In the genomic region with DNA sequence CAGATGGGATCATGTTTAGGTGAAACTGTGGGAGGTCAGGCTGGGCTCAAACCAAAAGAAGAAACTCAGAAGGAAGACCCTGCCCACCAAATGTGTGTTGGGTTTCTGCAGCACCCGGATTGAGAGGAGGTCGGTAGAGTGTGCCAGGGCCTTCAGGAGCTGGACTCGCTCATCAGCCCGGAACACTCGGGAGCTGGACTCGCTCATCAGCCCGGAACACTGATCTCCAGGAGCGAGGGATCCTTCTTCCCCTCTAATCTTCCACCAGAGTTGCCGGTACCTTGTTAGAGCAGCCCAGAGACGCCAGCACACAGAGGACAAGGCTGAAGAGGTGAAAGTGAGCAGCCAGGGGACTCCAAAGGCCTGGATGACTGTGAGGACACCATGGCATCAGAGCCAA, we compare ENCODE assay signal across 25 mouse cellular contexts. TPM values are rescaled to one million over a fixed set of nuclear protein-coding genes. Genes with fewer than 3 reads are reported as not detected.
DNase-seq lines count a peak whose midpoint lies in the region; ATAC-seq lines count a peak whose summit lies in the region.
"Had no signal": no experiment of that assay in that cellular context is flagged by ENCODE, and none has a peak within 500 bp of the region (broad histone marks: within the 10 kb centered on the region; RNA-seq: fewer than 3 reads in every experiment).

No protein-coding gene starts in this region.

- H3K27ac ChIP-seq in kidney, embryonic 15.5 days = no peak overlapping the region
- no peak overlapping the region for H3K27ac ChIP-seq in limb, embryonic 13.5 days
- H3K27ac ChIP-seq in limb, embryonic 10.5 days = no peak overlapping the region
- H3K27ac ChIP-seq: embryonic facial prominence, embryonic 12.5 days; embryonic facial prominence, embryonic 15.5 days; gastrocnemius, adult 2 months; heart, adult 2 months; heart, embryonic 10.5 days; heart, embryonic 13.5 days; hindbrain, embryonic 14.5 days had no signal

- H3K9ac ChIP-seq in kidney, embryonic 15.5 days = no peak overlapping the region
- H3K9ac ChIP-seq in limb, embryonic 13.5 days = 0 out of 2 replicates have a peak overlapping the region, but pooled peaks have one; percentile 31
- H3K9ac ChIP-seq: embryonic facial prominence, embryonic 12.5 days; embryonic facial prominence, embryonic 15.5 days; forebrain, postnatal 0 days; heart, embryonic 13.5 days; hindbrain, embryonic 14.5 days had no signal

- no peak overlapping the region for H3K4me3 ChIP-seq in kidney, embryonic 15.5 days (replicated peaks)
- no peak overlapping the region for H3K4me3 ChIP-seq in limb, embryonic 13.5 days
- no peak overlapping the region for H3K4me3 ChIP-seq in limb, embryonic 10.5 days
- H3K4me3 ChIP-seq: embryonic facial prominence, embryonic 12.5 days; embryonic facial prominence, embryonic 15.5 days; gastrocnemius, adult 2 months; heart, adult 2 months; heart, embryonic 10.5 days; heart, embryonic 13.5 days had no signal

- H3K36me3 ChIP-seq in kidney, embryonic 15.5 days = no peaks in the 10 kb centered on the region
- no peaks in the 10 kb centered on the region for H3K36me3 ChIP-seq in limb, embryonic 13.5 days
- no peaks in the 10 kb centered on the region for H3K36me3 ChIP-seq in limb, embryonic 10.5 days
- H3K36me3 ChIP-seq: embryonic facial prominence, embryonic 12.5 days; embryonic facial prominence, embryonic 15.5 days; heart, embryonic 10.5 days; heart, embryonic 13.5 days had no signal

- peaks cover 13% of the 10 kb centered on the region for H3K4me1 ChIP-seq in kidney, embryonic 15.5 days
- peaks cover 11% of the 10 kb centered on the region for H3K4me1 ChIP-seq in limb, embryonic 13.5 days
- H3K4me1 ChIP-seq in limb, embryonic 10.5 days = peaks cover 12% of the 10 kb centered on the region

- ATAC-seq in kidney, embryonic 15.5 days (replicated peaks; ENCODE audit: low FRiP score) = no peak
- no peak for ATAC-seq in limb, embryonic 13.5 days (ENCODE audit: low FRiP score, low read depth)
- no peak for ATAC-seq in megakaryocyte progenitor cell, adult 5-6 weeks (replicated peaks; ENCODE audit: poor library complexity)
- ATAC-seq: CD4-positive, CD25-positive, alpha-beta regulatory T cell, adult 4 months; forebrain, embryonic 14.5 days; forebrain, postnatal 0 days had no signal

- peak; percentile 43 for DNase-seq in kidney, adult 18-20 months
- no peak for DNase-seq in limb, embryonic 10.5 days (ENCODE audit: low spot score)
- peak; percentile 40 to 57 for DNase-seq in kidney, postnatal 25 days
- DNase-seq: adrenal gland, adult 2 months; adrenal gland, postnatal 14 days; cerebellum, adult 11 months; cerebellum, adult 2 months; cerebellum, adult 9-11 months; cerebellum, postnatal 25 days; forebrain, postnatal 0 days; gastrocnemius, adult 2 months; gastrocnemius, postnatal 14 days; heart, adult 2 months; heart, postnatal 14 days; heart, postnatal 4 days had no signal

- no peaks in the 10 kb centered on the region for H3K9me3 ChIP-seq in kidney, embryonic 15.5 days (replicated peaks)
- no peaks in the 10 kb centered on the region for H3K9me3 ChIP-seq in limb, embryonic 13.5 days
- H3K9me3 ChIP-seq in limb, embryonic 10.5 days (replicated peaks) = no peaks in the 10 kb centered on the region
- H3K9me3 ChIP-seq: embryonic facial prominence, embryonic 12.5 days; embryonic facial prominence, embryonic 15.5 days; heart, embryonic 10.5 days; heart, embryonic 13.5 days had no signal

- no peaks in the 10 kb centered on the region for H3K27me3 ChIP-seq in kidney, embryonic 15.5 days
- no peaks in the 10 kb centered on the region for H3K27me3 ChIP-seq in limb, embryonic 13.5 days
- H3K27me3 ChIP-seq in limb, embryonic 10.5 days (ENCODE audit: low read depth, poor library complexity, severe bottlenecking) = peaks cover 17% of the 10 kb centered on the region; the same call in 1 of the 2 replicates
- H3K27me3 ChIP-seq: embryonic facial prominence, embryonic 12.5 days; embryonic facial prominence, embryonic 15.5 days; heart, embryonic 13.5 days had no signal

- 71% methylated on average over 10 of the region's 10 CpGs for WGBS in kidney, embryonic 15.5 days
- 92% methylated on average over 10 of the region's 10 CpGs for WGBS in limb, embryonic 13.5 days
- WGBS in limb, embryonic 10.5 days = 91% methylated on average over 10 of the region's 10 CpGs

- no peak overlapping the region for H3K4me2 ChIP-seq in kidney, embryonic 15.5 days
- H3K4me2 ChIP-seq in limb, embryonic 13.5 days (replicated peaks) = no peak overlapping the region
- H3K4me2 ChIP-seq: embryonic facial prominence, embryonic 12.5 days; embryonic facial prominence, embryonic 15.5 days; heart, embryonic 13.5 days; hindbrain, embryonic 14.5 days had no signal

RNA-seq across cellular contexts. Expression of gene Tmem18, which starts 2.9 kb away (rescaled TPM):
- polyA plus RNA-seq in kidney, embryonic 15.5 days (2015; fragmentation: Nextera tagmentation; extraction: Ambion mirVana) = 27.3 and 29.6 TPM in 2 replicates
- 29.4 and 30.1 TPM in 2 replicates for polyA plus RNA-seq in limb, embryonic 13.5 days (2015; fragmentation: Nextera tagmentation; extraction: Ambion mirVana)
- 18.5 and 25.0 TPM in 2 replicates for polyA plus RNA-seq in limb, embryonic 10.5 days (2016; fragmentation: Nextera tagmentation; extraction: Ambion mirVana)
- total RNA-seq in megakaryocyte progenitor cell, adult 5-6 weeks (2015) = 12.5 and 16.3 TPM in 2 replicates
- 13.2 and 15.0 TPM in 2 replicates for total RNA-seq in megakaryocyte progenitor cell, adult 5-6 weeks (2017)
